Mouse (Mus musculus): ENCODE measurements around the gene Aspm.
"Not testable (repeated sequence)": the region's sequence is repeated elsewhere in the genome, so short reads cannot be mapped to it uniquely, and the experiment has no call there.

Aspm gene

GRCm38 (mm10) chr1:139454340-139455225 is at the start of gene Aspm:
TSS of gene Aspm (plus strand) at chr1:139454772.
- peak; percentile 97 for DNase-seq (ENCODE audit: low read depth, low spot score)

GRCm38 (mm10) chr1:139405766-139406165 is 48.8 kb upstream of the Aspm start:
- no peak for DNase-seq (ENCODE audit: low read depth, low spot score)

DNA sequence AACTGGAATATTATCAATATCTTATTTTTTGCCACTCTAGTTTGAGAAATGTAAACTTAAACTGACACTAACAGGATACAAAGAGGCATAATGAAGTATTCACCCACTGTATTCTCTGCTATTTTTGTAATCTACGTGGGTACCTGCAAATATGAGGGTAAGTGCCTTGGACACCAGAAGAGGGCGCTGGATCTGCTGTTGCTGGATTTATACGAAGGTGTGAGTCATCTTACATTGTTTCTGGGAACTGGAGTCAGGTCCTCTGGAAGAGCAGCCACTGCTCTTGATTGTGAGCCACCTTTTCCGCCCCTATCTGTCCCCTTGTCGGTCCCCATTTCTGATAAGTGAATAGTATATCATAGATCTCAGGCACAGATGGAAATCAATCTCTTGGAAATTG is 46.9 kb upstream of the Aspm start:
- no peak for DNase-seq (ENCODE audit: low read depth, low spot score)

DNA sequence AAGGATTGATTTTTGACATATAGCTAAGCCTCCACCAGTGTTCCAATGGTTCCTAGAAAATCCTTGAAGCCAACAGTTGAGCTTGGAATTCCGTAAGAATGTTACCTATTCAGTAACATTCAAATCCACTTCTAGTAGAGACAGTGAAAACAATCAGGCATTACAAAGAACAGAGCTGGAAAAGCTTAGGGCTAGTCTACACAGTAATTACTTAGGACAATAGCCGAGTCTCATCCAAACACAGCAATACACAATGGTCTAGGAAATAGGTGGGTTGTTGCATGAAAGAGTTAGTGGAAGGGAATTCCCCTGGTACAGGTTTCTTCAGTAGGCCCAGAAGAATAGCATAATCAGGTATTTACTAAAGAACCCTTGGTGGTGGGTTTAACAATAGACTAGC is 42.2 kb upstream of the Aspm start:
- not testable (repeated sequence) for DNase-seq (ENCODE audit: low read depth, low spot score)

- DNase-seq (ENCODE audit: low read depth, low spot score), result no peak
Measured at GRCm38 (mm10) chr1:139413465-139413864, 41.1 kb upstream of the Aspm start.

GRCm38 (mm10) chr1:139421521-139421874 is 33.1 kb upstream of the Aspm start:
- no peak for DNase-seq (ENCODE audit: low read depth, low spot score)

DNA sequence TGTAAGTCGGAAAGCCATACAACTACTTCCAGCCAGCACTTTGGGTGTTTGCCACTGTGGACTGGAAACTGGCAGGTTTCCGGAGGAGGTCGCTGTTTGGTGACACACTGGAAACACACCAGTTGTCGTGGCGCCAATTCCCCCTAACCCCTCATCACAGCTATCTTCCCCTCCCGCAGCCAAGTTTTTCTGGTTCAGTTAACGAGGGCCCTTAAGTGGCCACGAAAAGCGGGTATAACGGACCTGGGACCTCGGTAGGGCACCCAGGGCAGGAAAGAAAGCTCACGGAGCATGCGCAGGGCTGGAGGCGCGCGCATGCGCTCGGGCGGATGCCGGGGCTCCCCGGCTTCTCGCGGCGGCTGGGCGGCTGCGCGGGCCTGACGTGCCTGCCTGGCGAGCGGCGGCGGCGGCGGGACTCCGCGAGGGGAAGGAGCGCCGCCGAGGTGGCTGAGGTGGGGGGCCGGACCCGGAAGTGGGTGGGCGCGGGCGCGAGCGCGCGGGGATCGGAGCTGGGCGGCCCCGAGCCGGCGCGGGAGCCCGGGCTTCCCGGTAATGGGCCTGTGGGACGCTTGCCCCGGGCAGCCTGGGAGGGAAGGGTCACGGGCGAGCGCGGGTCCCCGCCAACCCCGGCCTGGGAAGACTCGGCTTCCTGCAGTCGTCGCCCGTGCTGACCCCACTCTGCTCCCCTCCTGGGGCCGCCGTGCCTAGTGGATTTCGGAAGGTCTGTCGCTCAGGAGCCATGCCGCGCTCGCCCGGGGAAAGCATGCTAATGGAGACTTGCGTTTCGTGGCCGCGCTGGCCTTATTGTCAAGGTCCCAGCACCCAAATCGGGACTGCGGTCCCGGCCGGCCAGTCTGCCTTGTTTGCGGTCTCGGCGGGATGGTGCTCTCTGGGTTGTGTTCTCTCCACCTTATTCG is 32.4 kb upstream of the Aspm start, which contains the start of gene Zbtb41:
Zbtb41 (plus strand) TSS at position 414 of the 917 bp plus-strand sequence.
- peak; percentile 93 for DNase-seq (ENCODE audit: low read depth, low spot score)

DNA sequence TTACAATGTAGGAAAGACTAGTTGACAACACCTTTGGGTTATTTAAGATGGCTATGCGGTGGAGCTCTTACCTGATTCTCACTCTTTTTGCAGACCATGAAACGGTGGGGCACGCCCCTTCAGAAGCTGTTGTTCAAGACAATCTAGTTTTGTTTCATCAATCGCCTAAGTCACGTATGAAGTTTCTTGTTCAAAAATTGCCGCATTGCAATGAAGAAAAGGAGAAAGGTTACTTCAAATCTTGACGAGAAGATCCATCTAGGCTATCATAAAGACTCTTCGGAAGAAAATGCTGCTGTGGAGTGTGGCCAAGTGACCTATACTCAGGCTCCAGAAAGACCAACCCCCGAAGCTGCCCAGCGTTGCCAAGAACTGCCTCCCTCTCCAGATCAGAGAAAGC is 31.6 kb upstream of the Aspm start:
- peak; percentile 11 for DNase-seq (ENCODE audit: low read depth, low spot score)

DNA sequence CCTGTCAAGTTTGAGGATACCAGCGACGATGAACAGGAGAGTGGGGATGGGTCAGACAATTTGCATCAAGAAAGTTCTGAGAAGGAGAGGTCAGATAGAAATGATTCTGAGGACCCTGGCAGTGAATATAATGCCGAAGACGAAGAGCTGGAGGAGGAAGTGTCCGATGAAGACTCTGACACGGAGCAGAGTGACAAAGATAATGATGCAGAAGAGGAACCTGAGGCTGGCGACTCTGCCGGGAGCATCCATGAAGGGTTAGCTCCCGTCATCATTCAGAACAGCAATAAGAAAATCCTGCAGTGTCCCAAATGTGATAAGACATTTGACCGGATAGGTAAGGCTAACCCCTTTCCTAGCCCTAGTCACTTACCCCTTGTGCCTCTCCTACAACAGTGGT is 30.6 kb upstream of the Aspm start:
- DNase-seq (ENCODE audit: low read depth, low spot score), result no peak

- DNase-seq (ENCODE audit: low read depth, low spot score), result no peak
Measured at GRCm38 (mm10) chr1:139425006-139425405, 29.6 kb upstream of the Aspm start.

GRCm38 (mm10) chr1:139438373-139438772 is 16.2 kb upstream of the Aspm start:
- DNase-seq (ENCODE audit: low read depth, low spot score), result peak; percentile 64

- DNase-seq (ENCODE audit: low read depth, low spot score), result not testable (repeated sequence)
Measured at GRCm38 (mm10) chr1:139443103-139443502, 11.5 kb upstream of the Aspm start.

DNA sequence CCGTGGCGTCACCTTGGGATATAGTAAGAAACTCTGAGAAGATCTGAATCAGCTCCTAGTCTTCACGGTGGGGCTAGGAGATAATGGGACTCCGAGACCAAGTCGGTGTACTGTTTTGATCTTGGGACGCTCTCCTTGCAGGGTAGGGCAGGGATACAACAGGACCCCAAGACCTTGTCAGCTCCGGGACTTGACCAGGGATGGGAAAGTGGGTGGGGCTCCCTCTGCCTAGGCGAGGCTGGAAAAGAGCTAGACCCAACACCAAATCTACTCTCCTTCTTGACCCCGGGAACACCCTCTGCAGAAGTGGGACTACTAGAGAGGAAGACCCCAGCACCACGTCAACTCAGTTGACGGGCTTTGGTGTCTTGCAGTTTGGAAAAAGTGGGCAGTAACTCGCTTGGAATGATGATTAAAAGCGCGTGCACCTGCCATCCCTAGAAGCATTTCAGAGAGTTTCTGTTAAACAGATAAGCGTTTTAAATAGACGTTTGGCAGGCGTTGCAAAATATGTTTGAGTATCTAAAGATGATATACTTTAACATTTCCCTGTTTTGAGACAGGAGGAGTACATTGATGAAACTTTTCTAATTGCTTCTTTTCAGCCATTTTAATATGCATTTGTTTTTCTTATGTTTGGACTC is 776 bp downstream of the Aspm start:
- peak; percentile 33 for DNase-seq (ENCODE audit: low read depth, low spot score)

GRCm38 (mm10) chr1:139460807-139461206 is 6.2 kb downstream of the Aspm start:
- no peak for DNase-seq (ENCODE audit: low read depth, low spot score)

DNA sequence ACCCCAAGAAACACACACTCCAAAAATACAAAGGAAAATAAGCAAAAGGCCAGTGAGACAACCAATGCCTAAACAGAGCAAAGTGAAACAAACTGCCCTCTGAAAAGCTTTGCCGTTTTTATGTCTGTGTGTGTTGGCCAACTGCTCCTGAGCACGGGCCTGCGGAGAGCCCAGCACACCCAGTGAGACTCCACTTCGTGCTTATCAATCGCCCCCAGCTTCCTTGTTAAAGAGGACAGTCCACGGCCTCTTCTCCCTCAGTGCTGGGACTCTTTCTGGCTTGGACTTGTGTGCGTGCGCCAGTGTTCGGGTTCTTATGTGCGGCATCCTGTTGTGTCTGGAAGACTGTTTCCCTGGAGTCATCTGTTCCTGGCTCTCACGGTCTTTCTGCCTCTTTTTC is 11.4 kb downstream of the Aspm start:
- no peak for DNase-seq (ENCODE audit: low read depth, low spot score)

DNA sequence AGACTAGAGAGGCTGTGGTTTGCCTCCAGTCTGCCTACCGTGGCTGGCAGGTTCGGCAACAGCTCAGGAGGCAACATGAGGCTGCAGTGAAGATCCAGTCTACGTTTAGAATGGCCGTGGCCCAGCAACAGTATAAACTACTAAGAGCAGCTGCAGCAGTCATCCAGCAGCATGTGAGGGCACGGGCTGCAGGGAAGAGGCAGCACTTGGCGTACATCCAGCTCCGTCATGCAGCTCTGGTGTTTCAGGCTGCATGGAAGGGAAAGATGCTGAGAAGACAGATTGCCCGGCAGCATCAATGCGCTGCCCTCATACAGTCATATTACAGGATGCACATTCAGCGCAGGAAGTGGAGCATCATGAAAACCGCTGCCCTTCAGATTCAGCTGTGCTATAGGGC is 24.3 kb downstream of the Aspm start:
- DNase-seq (ENCODE audit: low read depth, low spot score), result no peak

GRCm38 (mm10) chr1:139480246-139480645 is 25.7 kb downstream of the Aspm start:
- DNase-seq (ENCODE audit: low read depth, low spot score), result no peak

DNA sequence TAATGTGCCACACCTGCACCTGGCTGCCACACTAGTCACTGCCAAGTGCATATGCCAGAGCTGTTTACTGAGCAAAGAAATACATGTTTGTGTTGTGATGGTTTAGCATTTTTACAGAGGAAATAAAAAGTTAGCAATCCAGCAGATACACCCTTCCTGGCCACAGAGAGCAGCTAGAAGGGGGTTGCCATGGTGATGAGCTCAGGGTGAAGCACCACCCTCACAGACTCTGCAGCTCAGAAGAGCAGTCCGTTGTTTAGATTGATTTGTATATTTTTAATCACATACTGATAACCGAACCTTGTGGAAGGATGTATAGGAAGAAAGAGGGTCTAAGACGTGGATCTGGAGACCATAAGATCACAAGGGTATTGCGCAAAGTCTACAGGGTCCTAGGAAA is 26.6 kb downstream of the Aspm start:
- DNase-seq (ENCODE audit: low read depth, low spot score), result no peak

- no peak for DNase-seq (ENCODE audit: low read depth, low spot score)
Measured at GRCm38 (mm10) chr1:139494630-139495029, 40.1 kb downstream of the Aspm start.

DNA sequence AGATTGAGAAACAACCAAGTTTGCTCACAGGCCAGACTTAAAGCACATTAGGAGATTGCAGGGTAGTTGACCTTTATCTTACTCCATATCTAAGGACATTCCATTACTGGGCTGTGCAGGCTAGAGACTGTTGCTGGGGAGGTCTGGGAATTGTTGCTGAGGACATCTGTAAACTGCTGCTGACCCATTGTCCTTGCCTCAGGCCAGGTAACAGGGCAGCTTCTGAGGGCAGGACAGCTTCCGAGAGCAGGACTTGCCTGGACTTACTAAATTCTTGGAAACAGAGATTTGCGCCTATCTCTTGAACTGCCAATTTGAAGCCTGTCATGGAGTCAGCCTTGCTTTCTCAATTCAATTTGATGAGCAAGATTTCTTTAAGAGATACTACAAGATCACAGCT is 40.8 kb downstream of the Aspm start:
- DNase-seq (ENCODE audit: low read depth, low spot score), result no peak

DNA sequence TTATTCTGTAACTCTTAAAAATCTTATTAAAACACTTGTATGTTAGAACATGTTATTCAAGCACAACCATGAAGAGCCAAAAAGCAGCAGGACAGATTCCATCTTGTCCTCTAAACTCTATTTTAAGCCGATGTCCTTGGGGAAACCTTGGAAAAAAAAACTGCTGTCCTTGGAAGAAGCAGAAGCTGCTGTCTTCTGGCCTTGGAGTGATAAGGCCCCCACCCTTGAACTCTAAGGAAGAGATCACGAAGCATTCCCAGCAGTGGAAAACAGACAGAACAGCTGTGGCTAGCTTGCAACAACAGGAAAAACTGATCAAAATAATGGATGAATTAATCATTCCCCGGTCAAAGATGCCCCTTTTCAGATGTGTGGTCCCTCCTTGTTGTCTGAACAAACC is 41.6 kb downstream of the Aspm start:
- no peak for DNase-seq (ENCODE audit: low read depth, low spot score)

GRCm38 (mm10) chr1:139499751-139500150 is 45.2 kb downstream of the Aspm start:
- DNase-seq (ENCODE audit: low read depth, low spot score), result no peak

Data from mesoderm, embryonic 11.5 days (tissue).